Comparison of ENCODE assay signal across 17 mouse cellular contexts in the genomic region with DNA sequence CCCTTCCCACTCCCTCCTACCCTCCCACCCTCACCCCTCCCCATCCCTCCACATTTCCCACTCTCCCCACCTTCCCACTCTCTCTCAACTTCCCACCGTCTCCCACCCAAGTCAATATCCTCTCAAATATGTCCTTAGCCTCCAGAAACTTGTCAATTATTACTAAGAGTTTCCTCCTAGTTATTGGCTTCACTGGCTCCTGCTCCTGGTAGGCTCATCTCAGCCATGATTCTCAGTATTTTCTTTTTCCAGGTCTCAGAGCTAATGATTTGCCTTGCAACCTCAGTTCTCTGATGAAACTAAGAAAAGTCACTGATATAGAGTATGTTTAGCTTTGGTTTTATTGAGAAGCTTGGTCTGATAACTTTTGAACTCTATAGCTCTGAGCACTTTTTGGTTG.
"Had no signal": no experiment of that assay in that cellular context is flagged by ENCODE, and none has a peak within 500 bp of the region (broad histone marks: within the 10 kb centered on the region; RNA-seq: fewer than 3 reads in every experiment).

No protein-coding gene starts in this region.

- H3K4me2 ChIP-seq: lung, embryonic 15.5 days; midbrain, embryonic 11.5 days; midbrain, embryonic 13.5 days; midbrain, embryonic 15.5 days; neural tube, embryonic 12.5 days; stomach, embryonic 15.5 days had no signal

- H3K27ac ChIP-seq: lung, embryonic 15.5 days; macrophage; midbrain, embryonic 13.5 days; midbrain, embryonic 15.5 days; neural tube, embryonic 12.5 days; stomach, embryonic 15.5 days; stomach, postnatal 0 days had no signal

- H3K9me3 ChIP-seq: lung, embryonic 15.5 days; midbrain, embryonic 13.5 days; midbrain, embryonic 15.5 days; neural tube, embryonic 12.5 days; stomach, embryonic 15.5 days had no signal

- ATAC-seq: lung, postnatal 0 days; midbrain, embryonic 13.5 days; midbrain, embryonic 15.5 days had no signal

- H3K4me1 ChIP-seq: lung, embryonic 15.5 days; megakaryocyte, embryonic 14.5 days; midbrain, embryonic 13.5 days; midbrain, embryonic 15.5 days; neural tube, embryonic 12.5 days; stomach, embryonic 15.5 days had no signal

- H3K36me3 ChIP-seq: lung, embryonic 15.5 days; midbrain, embryonic 13.5 days; midbrain, embryonic 15.5 days; neural tube, embryonic 12.5 days; stomach, embryonic 15.5 days had no signal

- H3K4me3 ChIP-seq: lung, embryonic 15.5 days; megakaryocyte, embryonic 14.5 days; midbrain, embryonic 13.5 days; midbrain, embryonic 15.5 days; neural tube, embryonic 12.5 days; stomach, embryonic 15.5 days had no signal

- H3K9ac ChIP-seq: lung, embryonic 15.5 days; midbrain, embryonic 13.5 days; midbrain, embryonic 15.5 days; neural tube, embryonic 12.5 days; stomach, embryonic 15.5 days had no signal

- DNase-seq: lung, adult 2 months; lung, postnatal 14 days; lung, postnatal 36 days; right cerebral cortex, postnatal 14 days; thymus, adult 2 months; thymus, postnatal 25 days; thymus, postnatal 4 days had no signal

- H3K27me3 ChIP-seq: lung, embryonic 15.5 days; megakaryocyte, embryonic 14.5 days; midbrain, embryonic 13.5 days; midbrain, embryonic 15.5 days; neural tube, embryonic 12.5 days; stomach, embryonic 15.5 days had no signal
